Mouse (Mus musculus) telencephalon, adult 2 months (tissue): ENCODE results near the gene Atoh1.

ENCODE experiments used
- DNase-seq: peaks from one replicate; pipeline ENCODE4 v3.0.0-alpha.2; 2011; ENCODE audit warnings: low read depth, low spot score

Atoh1 gene

DNA sequence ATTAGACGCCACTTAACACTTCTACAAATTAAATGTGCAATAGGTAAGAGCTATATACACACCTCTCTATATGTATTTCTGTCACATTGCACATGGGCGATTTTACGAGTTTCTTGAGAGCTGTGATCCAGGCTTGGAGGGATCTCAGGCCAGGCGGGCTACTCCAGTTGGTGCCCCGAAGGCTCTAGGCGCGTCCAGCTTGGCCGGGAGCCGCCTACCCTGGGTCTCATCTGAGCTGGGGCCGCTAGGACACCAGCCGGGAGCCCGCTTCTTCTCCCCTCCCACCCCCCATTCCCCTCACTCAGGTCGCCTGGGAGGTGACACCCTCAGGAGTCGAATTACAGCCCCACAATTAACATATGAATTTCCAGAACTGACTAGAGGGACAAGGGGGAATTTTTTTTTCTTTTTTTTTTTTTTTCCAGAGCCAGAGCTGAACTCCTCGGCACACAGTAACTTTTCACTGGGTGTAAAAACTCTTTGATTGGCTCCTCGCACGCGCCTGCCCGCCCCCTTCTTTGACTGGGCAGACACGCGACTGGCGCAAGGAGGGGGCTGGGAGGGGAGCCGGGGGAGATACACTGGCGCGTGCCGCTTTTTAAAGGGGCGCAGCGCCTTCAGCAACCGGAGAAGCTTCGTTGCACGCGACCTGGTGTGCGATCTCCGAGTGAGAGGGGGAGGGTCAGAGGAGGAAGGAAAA, at the start of gene Atoh1:
Atoh1 (plus strand) TSS at position 627 of the 700 bp plus-strand sequence.
- DNase-seq: no peak

DNA sequence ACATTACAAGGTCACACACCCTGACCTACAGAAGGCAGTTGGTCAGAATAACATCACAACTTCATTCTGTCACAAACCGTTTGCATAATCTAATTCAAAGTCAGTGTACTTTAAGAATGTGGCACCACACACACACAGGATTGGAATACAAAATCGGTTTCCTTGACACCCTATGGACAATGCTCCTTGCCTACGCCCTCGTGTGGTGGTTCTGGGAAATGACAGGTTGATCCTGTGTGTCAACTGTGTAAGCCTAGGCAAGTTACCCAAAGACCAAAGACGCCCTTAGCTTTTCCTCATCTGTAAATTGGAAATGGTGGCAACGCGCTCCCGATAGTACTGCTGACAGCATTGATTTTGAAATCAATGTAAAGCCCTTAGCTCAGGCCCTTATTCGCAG, 45.0 kb upstream of the Atoh1 start:
- DNase-seq: no peak

DNA sequence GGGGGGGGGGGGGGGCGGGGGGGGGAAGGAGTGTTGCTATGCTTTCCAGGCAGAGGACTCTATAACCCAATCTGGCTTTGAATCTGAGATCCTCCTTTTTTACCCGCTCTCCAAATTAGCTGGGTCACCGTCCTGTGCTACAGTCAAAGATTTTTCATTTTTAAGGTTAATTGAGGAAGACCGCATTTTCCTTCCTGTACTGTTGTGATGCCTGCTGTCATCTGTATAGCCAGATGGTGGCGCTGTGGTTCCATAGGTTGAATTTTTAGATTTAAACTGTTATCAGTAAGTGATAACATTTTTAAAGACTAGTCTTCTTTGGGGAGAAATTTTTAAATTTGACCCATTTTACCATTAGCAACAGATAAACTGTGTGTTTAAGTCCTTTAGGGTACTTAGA, 44.0 kb upstream of the Atoh1 start:
- no peak for DNase-seq

DNA sequence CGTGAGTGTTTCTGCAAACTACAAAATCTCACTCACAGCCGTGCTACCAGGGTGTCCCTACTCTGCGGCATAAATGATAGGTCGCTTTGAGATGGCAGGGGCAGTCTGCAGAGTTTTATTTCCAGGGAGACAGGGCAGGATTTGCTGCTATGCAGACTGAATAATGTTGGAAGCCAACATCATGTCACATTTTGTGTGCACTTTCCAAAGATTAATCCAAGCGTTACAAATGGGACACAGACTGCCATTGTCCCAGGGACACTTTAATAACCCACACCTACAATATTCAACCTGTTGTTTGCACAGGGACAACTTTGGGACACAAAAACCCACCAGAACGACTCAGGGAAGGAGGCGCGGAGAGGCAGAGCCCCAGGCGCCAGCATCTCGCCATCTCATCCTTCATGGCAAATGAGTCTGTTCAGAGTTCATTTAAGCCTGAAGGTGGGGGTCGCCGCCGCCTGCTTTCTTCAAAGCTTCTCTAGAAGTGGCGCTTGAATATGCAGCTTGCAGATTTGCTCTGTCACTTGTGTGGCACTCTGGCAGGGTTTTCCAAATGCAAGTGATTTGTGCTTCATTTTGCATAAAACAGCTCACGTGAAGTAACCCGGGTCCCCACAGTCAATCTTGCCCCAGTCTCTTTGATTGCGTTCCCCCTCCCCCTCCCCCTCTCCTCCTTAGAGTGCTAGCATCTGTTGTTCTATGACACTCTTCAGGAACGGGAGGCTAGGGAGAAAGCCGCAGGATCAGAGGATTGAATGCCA, 40.6 kb upstream of the Atoh1 start:
- no peak for DNase-seq

DNA sequence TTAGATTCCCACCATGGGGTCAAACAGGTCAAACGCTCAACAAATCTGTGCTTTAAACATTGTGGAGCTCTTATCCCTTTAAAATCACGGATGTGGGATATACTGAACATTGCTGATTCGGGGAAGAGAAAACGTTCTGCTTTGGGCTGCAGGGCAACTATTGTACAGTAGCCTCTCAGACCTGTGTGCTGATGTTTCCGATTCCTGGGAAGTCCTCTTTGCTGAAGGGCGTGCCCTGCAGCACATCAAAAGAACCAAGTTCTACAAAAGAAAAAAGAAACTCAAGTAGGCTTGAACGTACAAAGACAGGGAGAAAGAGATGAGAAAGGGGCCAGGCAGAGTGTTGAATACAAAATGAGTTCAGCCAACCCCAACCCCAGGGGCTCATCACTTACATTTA, 34.2 kb upstream of the Atoh1 start:
- DNase-seq: no peak

DNA sequence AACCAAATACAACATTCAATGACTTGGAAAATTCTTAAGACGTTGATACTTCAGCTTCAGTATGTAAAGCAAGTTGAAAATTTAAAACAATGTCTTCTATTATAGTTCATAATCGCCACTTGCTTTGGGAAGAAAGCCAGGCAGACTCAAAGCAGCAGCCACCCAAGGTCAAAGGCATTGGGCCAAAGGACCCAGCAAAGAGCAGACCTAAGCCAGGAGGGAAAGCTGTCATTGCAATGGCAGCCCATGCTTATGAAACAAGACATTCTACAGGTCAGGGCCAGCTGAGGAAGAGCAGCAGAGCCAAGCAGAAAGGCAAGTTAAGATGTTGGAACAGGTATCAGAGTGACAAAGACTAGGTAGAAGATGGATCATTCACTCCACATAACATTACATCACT, 25.3 kb upstream of the Atoh1 start:
- DNase-seq: no peak

DNA sequence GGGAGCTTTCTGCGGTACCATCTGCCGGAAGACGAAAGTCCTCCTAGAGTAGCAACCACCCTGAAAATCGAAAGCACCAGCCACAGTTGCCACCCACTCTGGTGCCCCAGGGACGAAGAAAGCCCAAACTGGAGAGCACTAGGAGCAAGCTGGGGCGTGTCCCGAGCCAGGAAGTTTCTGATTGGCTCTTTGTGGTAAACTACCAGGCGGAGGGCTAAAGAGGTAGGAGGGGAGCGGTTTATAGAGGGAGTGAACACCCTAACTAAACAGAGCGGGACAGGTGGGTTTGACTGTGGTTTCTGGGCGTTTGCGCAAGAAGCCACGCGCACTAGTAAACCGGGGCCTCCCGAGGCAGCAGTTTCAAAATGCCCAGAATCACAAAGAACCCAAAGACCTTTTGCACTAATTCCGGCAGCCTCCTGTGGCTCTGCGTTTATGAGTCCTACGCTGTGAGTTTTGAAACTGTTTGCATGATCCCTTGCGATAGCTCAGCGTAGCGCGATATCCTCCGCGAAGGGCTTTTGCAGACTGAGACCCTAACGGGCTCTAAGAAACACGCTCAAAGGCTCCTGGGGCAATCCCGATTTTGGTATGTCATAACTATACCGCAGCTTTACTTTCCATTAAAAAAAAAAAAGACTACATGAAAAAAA, 1.0 kb upstream of the Atoh1 start:
- no peak for DNase-seq

DNA sequence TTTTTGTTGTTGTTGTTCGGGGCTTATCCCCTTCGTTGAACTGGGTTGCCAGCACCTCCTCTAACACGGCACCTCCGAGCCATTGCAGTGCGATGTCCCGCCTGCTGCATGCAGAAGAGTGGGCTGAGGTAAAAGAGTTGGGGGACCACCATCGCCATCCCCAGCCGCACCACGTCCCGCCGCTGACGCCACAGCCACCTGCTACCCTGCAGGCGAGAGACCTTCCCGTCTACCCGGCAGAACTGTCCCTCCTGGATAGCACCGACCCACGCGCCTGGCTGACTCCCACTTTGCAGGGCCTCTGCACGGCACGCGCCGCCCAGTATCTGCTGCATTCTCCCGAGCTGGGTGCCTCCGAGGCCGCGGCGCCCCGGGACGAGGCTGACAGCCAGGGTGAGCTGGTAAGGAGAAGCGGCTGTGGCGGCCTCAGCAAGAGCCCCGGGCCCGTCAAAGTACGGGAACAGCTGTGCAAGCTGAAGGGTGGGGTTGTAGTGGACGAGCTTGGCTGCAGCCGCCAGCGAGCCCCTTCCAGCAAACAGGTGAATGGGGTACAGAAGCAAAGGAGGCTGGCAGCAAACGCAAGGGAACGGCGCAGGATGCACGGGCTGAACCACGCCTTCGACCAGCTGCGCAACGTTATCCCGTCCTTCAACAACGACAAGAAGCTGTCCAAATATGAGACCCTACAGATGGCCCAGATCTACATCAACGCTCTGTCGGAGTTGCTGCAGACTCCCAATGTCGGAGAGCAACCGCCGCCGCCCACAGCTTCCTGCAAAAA, 496 bp downstream of the Atoh1 start:
- no peak for DNase-seq

DNA sequence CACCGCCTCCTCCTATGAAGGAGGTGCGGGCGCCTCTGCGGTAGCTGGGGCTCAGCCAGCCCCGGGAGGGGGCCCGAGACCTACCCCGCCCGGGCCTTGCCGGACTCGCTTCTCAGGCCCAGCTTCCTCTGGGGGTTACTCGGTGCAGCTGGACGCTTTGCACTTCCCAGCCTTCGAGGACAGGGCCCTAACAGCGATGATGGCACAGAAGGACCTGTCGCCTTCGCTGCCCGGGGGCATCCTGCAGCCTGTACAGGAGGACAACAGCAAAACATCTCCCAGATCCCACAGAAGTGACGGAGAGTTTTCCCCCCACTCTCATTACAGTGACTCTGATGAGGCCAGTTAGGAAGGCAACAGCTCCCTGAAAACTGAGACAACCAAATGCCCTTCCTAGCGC, 1.1 kb downstream of the Atoh1 start:
- DNase-seq: no peak

DNA sequence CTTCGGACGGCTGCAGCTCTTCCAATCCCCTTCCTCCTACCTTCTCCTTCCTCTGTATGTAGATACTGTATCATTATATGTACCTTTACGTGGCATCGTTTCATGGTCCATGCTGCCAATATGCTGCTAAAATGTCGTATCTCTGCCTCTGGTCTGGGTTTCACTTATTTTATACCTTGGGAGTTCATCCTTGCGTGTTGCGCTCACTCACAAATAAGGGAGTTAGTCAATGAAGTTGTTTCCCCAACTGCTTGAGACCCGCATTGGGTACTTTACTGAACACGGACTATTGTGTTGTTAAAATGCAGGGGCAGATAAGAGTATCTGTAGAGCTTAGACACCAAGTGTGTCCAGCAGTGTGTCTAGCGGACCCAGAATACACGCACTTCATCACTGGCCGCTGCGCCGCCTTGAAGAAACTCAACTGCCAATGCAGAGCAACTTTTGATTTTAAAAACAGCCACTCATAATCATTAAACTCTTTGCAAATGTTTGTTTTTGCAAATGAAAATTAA, 1.6 kb downstream of the Atoh1 start:
- no peak for DNase-seq

DNA sequence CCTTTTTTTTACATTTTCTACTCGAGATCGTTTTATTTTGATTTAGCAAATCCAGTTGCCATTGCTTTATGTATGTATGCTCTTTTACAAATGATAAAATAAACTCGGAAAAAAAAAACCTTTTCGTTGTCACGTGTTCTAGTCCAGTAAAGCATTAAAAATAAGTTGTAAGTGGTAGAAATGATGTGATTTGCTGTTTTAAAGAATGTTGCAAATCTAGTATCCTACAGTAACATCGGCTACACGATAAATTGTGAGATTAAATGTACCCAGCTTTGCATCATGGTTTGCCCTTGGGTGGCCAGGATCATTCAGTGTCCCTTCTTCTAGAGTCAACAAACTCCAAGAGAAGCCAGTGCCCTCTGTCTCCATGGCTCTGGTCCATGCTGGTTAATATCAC, 2.2 kb downstream of the Atoh1 start:
- no peak for DNase-seq

DNA sequence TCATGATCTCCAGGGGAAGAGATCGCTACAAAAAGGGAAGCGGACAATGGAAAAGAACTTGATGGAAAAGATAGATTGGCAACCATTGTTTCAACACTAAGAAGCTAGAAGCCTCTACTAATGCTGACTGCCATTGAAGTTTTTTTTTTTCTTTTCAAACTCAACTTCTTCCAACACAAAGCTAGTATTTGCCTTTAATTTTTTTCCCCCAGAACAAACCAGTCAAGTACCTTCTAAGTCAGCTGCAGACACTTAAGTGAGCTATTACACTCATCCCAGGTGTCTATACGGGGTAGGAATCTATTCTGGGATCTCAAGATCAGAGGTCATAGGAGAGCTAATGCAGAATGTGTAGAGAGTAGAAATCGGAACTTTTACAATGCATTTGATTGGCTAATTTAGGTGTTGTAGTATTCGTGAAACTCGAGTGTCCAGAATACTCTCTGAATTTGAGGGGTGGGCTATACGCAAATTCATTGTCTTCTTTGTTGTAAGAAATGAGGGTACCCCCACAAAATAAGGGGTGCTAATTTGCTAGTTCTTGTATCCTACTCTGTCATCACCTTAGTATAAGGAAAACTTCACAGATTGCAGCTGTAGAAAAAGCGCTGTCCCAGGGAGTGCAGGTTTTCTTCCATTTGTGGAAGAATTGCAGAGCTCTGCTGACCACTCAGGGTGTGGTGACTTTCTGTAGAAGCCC, 2.8 kb downstream of the Atoh1 start:
- DNase-seq: no peak

DNA sequence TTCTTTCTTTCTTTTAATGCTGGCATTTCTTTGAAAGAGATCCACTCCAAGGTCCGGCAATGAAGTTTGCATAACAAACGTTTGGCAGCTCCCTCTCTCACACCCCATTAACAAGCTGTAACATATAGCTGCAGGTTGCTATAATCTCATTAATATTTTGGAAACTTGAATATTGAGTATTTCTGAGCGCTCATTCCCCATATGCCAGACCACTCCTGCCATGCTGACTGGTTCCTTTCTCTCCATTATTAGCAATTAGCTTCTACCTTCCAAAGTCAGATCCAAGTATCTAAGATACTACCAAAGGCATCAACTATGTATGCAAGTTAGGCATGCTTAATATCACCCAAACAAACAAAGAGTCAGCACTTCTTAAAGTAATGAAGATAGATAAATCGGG, 4.4 kb downstream of the Atoh1 start:
- DNase-seq: no peak

DNA sequence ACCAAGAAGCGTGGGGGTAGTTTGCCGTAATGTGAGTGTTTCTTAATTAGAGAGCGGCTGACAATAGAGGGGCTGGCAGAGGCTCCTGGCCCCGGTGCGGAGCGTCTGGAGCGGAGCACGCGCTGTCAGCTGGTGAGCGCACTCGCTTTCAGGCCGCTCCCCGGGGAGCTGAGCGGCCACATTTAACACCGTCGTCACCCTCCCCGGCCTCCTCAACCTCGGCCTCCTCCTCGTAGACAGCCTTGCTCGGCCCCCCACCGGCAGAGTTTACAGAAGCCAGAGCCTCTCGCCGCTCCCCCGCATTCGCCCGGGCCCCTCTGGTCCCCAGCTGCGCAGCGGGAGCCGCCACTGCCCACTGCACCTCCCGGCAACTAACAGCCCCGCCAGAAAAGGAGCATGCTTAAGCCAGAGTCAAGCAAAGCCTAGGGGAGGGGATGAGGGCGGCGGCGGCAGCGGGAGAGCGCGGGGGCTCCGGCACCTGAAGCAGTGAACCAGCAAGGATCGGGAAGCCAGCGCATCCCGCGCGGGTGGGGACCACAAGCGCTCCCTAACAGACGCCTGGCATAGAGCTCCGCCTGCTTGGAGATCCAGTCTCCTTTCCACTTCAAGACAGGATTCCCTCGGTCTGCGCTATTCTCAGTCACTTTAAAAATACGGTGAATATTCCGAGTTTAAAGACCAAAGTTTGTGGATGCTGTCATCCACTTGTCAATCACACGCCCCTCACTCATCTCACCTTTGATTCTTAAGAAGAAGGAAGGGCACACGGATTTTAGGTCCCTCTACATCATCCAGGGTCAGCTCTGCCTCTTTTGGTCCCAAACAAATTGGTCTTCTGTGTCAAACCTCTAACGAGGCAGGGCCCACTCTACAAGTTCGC, 5.8 kb downstream of the Atoh1 start:
- no peak for DNase-seq

DNA sequence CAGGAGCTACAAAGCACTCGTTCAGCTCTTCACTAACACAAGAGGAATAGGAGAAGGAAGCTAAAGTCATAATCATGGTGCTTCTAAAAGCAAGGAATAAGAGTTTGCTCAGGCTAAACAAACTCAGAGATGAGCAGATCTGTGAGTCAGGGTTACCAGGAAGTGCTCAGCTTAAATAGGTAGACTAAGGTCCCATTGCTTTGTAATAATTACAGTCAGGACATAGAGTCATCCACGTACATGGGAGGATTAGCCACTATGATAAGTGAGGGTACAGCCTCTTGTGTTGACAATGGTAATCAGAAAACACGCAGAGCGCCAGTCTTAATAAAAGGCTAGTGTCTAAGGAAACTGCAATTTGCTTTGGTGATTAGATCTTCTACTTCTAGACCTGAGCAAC, 7.4 kb downstream of the Atoh1 start:
- DNase-seq: no peak

DNA sequence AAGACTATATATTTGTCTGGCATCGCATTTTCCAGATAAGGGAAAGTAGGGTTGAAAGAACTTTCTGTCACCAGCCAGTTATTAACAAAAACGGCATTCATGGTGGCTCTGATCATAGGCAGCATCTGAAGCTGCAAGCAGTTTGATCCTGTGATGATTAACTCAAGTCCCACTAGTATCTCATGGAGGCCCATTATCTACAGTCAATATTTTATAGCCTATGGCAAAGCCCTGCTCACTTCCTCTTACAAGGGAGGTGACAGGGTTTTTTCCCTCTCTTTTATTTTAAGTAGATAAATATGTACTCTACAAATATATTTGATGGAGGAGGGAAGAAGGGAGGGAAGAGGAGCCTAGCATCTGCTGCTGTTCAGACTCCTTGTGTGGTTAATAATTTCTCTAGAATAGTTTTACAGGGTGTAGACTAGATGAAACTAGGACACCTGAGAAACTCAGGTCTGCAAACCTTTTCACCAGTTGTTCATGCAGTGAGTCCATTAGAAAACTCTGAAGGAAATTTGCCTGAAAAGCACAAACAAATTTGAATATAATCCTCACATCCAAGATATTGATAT, 14.1 kb downstream of the Atoh1 start:
- DNase-seq: no peak

DNA sequence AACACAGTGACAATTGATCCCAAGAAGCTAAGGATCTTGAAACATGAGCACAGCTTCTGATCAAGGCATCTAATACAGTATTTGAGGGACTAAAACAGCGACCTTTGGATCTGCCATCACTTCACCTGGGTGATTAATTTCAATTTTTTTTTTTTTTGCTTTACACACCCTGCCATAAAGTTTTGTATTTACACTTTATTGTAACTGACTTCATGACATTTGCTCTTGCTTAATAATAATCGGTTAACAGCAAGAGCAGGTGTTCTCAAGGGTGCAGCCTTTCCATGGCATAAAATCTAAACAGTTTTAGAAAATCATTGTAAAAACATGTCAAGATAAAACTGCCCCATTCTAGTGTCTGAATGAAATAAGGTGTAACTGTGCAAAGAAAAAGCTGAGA, 25.6 kb downstream of the Atoh1 start:
- no peak for DNase-seq

DNA sequence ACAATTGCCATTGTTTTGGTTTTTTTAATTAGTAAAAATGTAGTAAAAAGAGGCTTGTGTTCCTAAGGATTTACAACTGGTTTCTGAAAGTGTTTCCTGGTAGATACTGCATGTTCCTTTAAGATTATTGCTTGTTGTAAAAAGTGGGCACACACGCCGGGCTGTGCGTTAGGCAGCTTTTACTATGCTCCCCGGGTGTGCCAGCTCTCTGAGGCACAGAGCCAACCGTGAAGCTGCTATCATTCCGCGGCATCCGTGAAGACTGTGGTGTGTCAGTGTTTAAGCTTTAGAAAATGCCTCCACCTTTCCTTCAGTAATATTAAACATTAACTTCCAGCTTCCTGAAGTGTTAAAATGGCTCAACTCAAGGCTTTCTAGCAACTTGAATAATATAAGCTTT, 35.0 kb downstream of the Atoh1 start:
- no peak for DNase-seq

DNA sequence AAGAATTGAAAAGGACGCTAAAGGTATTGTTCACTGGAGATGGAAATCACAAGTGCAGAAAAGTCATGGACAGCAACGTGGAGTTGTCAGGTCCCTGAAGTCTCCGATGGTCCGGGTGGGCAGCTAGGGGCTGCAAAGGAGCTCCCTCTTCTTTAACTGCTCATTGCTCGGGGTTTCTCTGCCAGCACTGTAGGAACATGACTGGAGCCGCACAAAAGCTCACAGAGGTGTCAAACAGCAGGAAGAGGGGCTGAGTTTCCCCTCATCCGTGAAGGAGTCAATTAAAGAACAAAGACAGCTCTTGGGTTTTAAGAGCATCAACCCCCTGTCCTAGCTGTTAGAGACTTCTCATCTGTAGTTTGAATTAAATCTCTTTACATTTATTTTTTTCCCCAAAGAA, 44.5 kb downstream of the Atoh1 start:
- DNase-seq: no peak
